Mouse (Mus musculus) embryo, embryonic 9.5 days (tissue): ENCODE measurements at regions not wholly inside any gene's neighbourhood (a gene's known extent, or its start where the extent isn't known, plus 50 kb on each side); places are given as distances from the start of the nearest gene placed in this dataset.

Experiments
- DNase-seq: peaks from one replicate; pipeline ENCODE4 v3.0.0-alpha.2; 2017; ENCODE audit errors: extremely low spot score

- DNase-seq, result peak; percentile 22
Measured at GRCm38 (mm10) chr2:99236968-99237367, 569.9 kb upstream of the Gm10800 start.
